Mouse (Mus musculus): ENCODE data around the gene Acot7.

Acot7 gene

GRCm38 (mm10) chr4:152182205-152182604, 4.3 kb downstream of the Acot7 start:
- DNase-seq: no peak

GRCm38 (mm10) chr4:152184353-152185035, 6.6 kb downstream of the Acot7 start:
- peak; percentile 62 for DNase-seq

GRCm38 (mm10) chr4:152185137-152185509, 7.2 kb downstream of the Acot7 start:
- DNase-seq: no peak

GRCm38 (mm10) chr4:152185510-152186204, 7.7 kb downstream of the Acot7 start:
- peak; percentile 48 for DNase-seq

- no peak for DNase-seq
Measured at GRCm38 (mm10) chr4:152186205-152187082, 8.5 kb downstream of the Acot7 start.

- DNase-seq: no peak
Measured at GRCm38 (mm10) chr4:152187142-152187541, 9.2 kb downstream of the Acot7 start.

GRCm38 (mm10) chr4:152188651-152189050, 10.7 kb downstream of the Acot7 start:
- DNase-seq: no peak

GRCm38 (mm10) chr4:152189071-152189470, 11.1 kb downstream of the Acot7 start:
- no peak for DNase-seq

GRCm38 (mm10) chr4:152189691-152190090, 11.8 kb downstream of the Acot7 start:
- no peak for DNase-seq

GRCm38 (mm10) chr4:152190096-152190653, 12.2 kb downstream of the Acot7 start:
- DNase-seq: no peak

GRCm38 (mm10) chr4:152190701-152191100, 12.8 kb downstream of the Acot7 start:
- DNase-seq: no peak

GRCm38 (mm10) chr4:152192569-152192968, 14.6 kb downstream of the Acot7 start:
- no peak for DNase-seq

GRCm38 (mm10) chr4:152194476-152195175, 16.7 kb downstream of the Acot7 start:
- DNase-seq: no peak

- no peak for DNase-seq
Measured at GRCm38 (mm10) chr4:152196276-152196675, 18.3 kb downstream of the Acot7 start.

- no peak for DNase-seq
Measured at GRCm38 (mm10) chr4:152197545-152197944, 19.6 kb downstream of the Acot7 start.

GRCm38 (mm10) chr4:152199617-152200016, 21.7 kb downstream of the Acot7 start:
- no peak for DNase-seq

GRCm38 (mm10) chr4:152201492-152201891, 23.6 kb downstream of the Acot7 start:
- no peak for DNase-seq

GRCm38 (mm10) chr4:152202418-152202817, 24.5 kb downstream of the Acot7 start:
- DNase-seq: no peak

- peak; percentile 44 for DNase-seq
Measured at GRCm38 (mm10) chr4:152202905-152203304, 25.0 kb downstream of the Acot7 start.

GRCm38 (mm10) chr4:152204663-152205062, 26.7 kb downstream of the Acot7 start:
- DNase-seq: no peak

GRCm38 (mm10) chr4:152206199-152206598, 28.3 kb downstream of the Acot7 start:
- no peak for DNase-seq

GRCm38 (mm10) chr4:152209623-152210022, 31.7 kb downstream of the Acot7 start:
- DNase-seq: no peak

GRCm38 (mm10) chr4:152212091-152212505, 34.2 kb downstream of the Acot7 start:
- DNase-seq: no peak

All from thymus, postnatal 4 days (tissue).